Mouse (Mus musculus) megakaryocyte, embryonic 14.5 days (primary cell): Measurements from ENCODE around the gene Frzb.

Experiments used
- FLI1 ChIP-seq: IDR thresholded peaks from 2 replicates; pipeline ENCODE4 v1.6.1; 2012; ENCODE audit warnings: low read length, inconsistent platforms, mixed read lengths
- GATA1 ChIP-seq: IDR thresholded peaks from 3 replicates; pipeline ENCODE4 v1.6.1; 2012; ENCODE audit warnings: mixed read lengths, low read length, inconsistent platforms, borderline replicate concordance

- TF ChIP-seq GATA1, result no peak
- no peak for TF ChIP-seq FLI1
Measured at GRCm38 (mm10) chr2:80465991-80466821, 18.8 kb upstream of the Frzb start.
